Mouse (Mus musculus) heart, postnatal 14 days (tissue): ENCODE measurements around the gene Tanc2. TPM values are rescaled to one million over a fixed set of nuclear protein-coding genes. Genes with fewer than 3 reads are reported as not detected.

ENCODE experiments used
- DNase-seq, 2 experiments: peaks; one replicate each; pipeline ENCODE4 v3.0.0; 2021 to 2022
- intact Hi-C: fragments of 180-260 bp; cut with DNase I; formaldehyde crosslinking; loops from one replicate; pipeline ENCODE4 v1.15.1; 2025
- total RNA-seq, 2 experiments: library from RNA; stranded (reverse); gene quantifications; 2 replicates each; pipeline ENCODE4 v1.2.3; 2021

Tanc2 gene
- total RNA-seq, 2 experiments from 2014 or later = 18.5 to 22.3 TPM

- intact Hi-C loops = loop anchor here (5.0 kb wide), 3 partner anchors 316 to 641 kb away; no protein-coding TSS in a partner anchor
- DNase-seq = no peak
These were observed 323.8 kb downstream of the Tanc2 start for GRCm38 (mm10) chr11:105913580-105913979.

- no peak for DNase-seq
- intact Hi-C loops = no loop called here
These were observed 330.5 kb downstream of the Tanc2 start for GRCm38 (mm10) chr11:105920098-105920785.

- no peak for DNase-seq
- intact Hi-C loops = no loop called here
These were observed 331.1 kb downstream of the Tanc2 start for GRCm38 (mm10) chr11:105920836-105921235.

- intact Hi-C loops = no loop called here
- no peak for DNase-seq
These were observed 331.5 kb downstream of the Tanc2 start for GRCm38 (mm10) chr11:105921275-105921674.

- intact Hi-C loops = no loop called here
- no peak for DNase-seq
These were observed 333.2 kb downstream of the Tanc2 start for GRCm38 (mm10) chr11:105922769-105923663.

GRCm38 (mm10) chr11:105927065-105928030 lies 337.6 kb downstream of the Tanc2 start:
- DNase-seq = peak; percentile 70 to 86
- intact Hi-C loops = loop anchor here (1.0 to 2.0 kb wide), 2 partner anchors 42 to 147 kb away; no protein-coding TSS in a partner anchor

- intact Hi-C loops = no loop called here
- DNase-seq = no peak
These were observed 338.4 kb downstream of the Tanc2 start for GRCm38 (mm10) chr11:105928171-105928570.

GRCm38 (mm10) chr11:105931380-105931779 lies 341.6 kb downstream of the Tanc2 start:
- DNase-seq = no peak
- intact Hi-C loops = no loop called here

GRCm38 (mm10) chr11:105933746-105934145 lies 344.0 kb downstream of the Tanc2 start:
- no peak for DNase-seq
- intact Hi-C loops = no loop called here

- DNase-seq = peak; percentile 26 to 27
These were observed 344.5 kb downstream of the Tanc2 start for GRCm38 (mm10) chr11:105934303-105934711.

GRCm38 (mm10) chr11:105934816-105935215 lies 345.0 kb downstream of the Tanc2 start:
- peak; percentile 57 to 62 for DNase-seq
- intact Hi-C loops = no loop called here

More at GRCm38 (mm10) chr11:105934303-105934711, 344.5 kb downstream of the Tanc2 start:
- intact Hi-C loops = no loop called here

GRCm38 (mm10) chr11:105935496-105935895 lies 345.7 kb downstream of the Tanc2 start:
- no peak for DNase-seq
- intact Hi-C loops = no loop called here

GRCm38 (mm10) chr11:105936200-105936599 lies 346.4 kb downstream of the Tanc2 start:
- intact Hi-C loops = no loop called here
- DNase-seq = peak; percentile 86 to 87

- intact Hi-C loops = no loop called here
- no peak for DNase-seq
These were observed 347.2 kb downstream of the Tanc2 start for GRCm38 (mm10) chr11:105936974-105937373.

- intact Hi-C loops = no loop called here
- peak; percentile 37 to 55 for DNase-seq
These were observed 349.0 kb downstream of the Tanc2 start for GRCm38 (mm10) chr11:105938771-105939170.

GRCm38 (mm10) chr11:105941973-105942372 lies 352.2 kb downstream of the Tanc2 start:
- no peak for DNase-seq
- intact Hi-C loops = no loop called here

GRCm38 (mm10) chr11:105943133-105944102 lies 353.6 kb downstream of the Tanc2 start:
- intact Hi-C loops = loop anchor here (2.0 kb wide), 1 partner anchor 25 kb away; no protein-coding TSS in a partner anchor
- DNase-seq = peak; percentile 50 to 61

- intact Hi-C loops = loop anchor here (2.0 kb wide), 1 partner anchor 25 kb away; no protein-coding TSS in a partner anchor
- peak; percentile 80 to 81 for DNase-seq
These were observed 354.4 kb downstream of the Tanc2 start for GRCm38 (mm10) chr11:105944126-105944621.
